Mouse (Mus musculus) retina, postnatal 7 days (tissue): ENCODE measurements at regions not wholly inside any gene's neighbourhood (a gene's known extent, or its start where the extent isn't known, plus 50 kb on each side); places are given as distances from the start of the nearest gene placed in this dataset.
"Not testable (repeated sequence)": the region's sequence is repeated elsewhere in the genome, so short reads cannot be mapped to it uniquely, and the experiment has no call there.

Experiments used
- DNase-seq: peaks from one replicate; pipeline ENCODE4 v3.0.0-alpha.2; 2012; ENCODE audit warnings: low read depth, low spot score

- no peak for DNase-seq
These were observed 100.1 kb upstream of the Ubl3 start for GRCm38 (mm10) chr5:148652525-148653243.

DNA sequence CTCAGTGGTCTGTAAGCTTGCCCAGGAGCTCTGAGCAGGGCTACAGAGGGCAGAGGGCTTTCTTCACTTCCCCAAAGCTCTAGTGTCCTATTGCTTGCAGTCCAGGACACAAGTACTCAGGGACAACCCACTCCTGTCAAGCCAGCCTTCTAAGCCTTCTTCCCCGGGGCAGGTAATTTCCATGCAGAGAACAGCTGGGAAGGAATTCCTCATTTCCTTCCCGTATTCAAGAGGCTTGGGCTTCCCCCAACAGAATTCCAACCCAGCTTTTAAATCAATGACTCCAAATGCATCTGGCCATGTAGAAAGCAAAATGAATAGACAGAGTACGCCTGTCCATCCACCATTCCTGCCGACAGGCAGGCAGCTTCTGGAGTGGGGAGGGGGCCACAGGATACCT lies 99.1 kb upstream of the Ubl3 start:
- no peak for DNase-seq

DNA sequence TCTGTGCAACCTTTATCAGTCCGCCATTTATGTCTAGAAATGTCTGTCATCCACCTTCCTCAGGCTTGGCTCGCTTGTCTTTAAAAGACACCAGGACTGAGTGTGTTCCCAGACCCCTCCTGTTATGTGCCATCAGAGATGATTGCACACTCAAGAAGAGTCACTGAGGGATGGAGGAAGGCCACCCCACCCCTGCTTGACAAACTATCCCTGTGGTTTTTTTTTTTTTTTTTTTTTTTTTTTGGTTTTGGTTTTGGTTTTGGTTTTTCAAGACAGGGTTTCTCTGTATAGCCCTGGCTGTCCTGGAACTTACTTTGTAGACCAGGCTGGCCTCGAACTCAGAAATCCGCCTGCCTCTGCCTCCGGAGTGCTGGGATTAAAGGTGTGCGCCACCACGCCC lies 97.0 kb upstream of the Ubl3 start:
- DNase-seq: not testable (repeated sequence)

GRCm38 (mm10) chr5:148649123-148649522 lies 96.5 kb upstream of the Ubl3 start:
- no peak for DNase-seq

DNA sequence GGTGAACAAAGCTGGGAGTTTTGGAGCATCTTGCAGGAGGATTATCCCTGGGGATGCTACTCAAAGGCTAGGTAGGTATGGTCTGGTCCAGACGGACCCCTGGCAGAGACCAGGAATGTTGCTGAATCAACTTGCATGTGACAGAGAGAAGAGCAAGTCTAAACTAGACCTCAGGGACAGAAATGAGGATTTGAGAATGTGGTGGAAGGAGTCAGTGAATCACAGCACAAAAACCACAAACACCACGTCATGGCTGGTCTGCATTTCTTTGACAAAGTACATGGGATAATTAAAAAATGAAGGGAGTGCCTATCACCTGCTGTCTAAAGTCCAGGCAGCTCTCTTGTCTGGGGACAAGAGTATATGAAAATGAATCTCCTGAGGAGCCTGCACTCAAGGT lies 95.1 kb upstream of the Ubl3 start:
- no peak for DNase-seq

GRCm38 (mm10) chr5:148645772-148646171 lies 93.2 kb upstream of the Ubl3 start:
- no peak for DNase-seq

DNA sequence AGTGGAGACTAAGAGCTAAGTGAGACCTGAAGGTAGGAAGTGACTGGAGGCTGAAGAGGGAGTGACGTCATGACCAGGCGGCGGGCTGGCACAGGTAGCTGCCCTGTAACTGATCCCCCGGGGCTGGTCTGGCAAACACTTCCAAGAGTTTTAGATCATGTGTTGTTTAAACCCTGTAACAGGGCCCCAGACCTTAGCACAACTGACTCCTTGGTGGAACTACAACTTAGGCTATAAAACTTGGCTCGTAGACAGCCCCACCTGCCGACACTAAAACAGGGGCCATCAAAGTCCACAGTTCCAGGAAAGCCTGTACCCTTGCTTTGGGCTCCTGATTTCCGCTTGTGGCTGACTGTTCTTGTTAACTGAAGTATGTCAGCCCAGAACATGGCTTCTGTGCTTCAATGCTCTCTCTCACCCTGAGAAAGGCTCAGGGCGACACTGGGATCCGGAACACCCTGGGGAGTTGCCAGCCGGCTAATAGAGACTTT lies 92.6 kb upstream of the Ubl3 start:
- DNase-seq: no peak

GRCm38 (mm10) chr5:148644345-148644744 lies 91.8 kb upstream of the Ubl3 start:
- DNase-seq: no peak

- no peak for DNase-seq
These were observed 89.2 kb upstream of the Ubl3 start for GRCm38 (mm10) chr5:148641652-148642395.

DNA sequence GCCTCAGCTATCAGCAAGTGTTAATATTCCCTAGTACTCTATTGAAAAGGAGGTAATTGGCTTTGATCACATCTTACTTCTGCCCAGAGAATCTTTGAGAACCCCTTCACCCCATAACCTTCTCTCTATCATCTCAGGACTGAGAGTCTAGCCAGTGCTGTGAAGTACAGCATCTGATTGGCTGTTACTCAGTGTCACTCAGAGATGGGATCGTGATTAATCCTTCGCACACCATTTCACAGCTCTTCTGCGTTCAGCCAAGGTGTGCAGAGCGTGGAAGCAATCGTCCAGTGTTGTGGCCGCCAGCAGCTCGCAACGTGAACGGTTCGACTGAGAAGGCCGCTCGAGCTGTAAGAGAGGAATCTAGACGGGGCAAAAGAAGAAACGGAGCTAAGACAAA lies 87.9 kb upstream of the Ubl3 start:
- DNase-seq: no peak

- no peak for DNase-seq
These were observed 82.3 kb upstream of the Ubl3 start for GRCm38 (mm10) chr5:148634919-148635356.

DNA sequence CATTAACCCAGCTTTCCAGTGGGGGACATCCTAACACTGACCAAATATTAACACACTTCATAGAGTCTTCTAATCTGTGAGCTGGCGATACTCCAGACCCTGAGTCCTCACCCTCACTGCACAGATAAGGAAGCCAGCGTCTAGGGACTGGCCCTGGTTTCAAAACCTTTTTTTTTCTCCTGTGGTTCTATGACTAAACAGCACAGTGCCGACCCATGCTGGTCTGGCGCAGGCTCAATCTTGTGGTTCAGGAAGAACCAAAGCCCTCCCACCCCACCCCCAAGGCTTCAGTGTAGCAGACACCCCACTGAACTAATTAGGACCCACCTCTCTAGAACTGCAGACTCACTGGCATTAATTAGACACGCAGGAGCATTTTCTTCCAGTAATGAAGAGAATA lies 81.4 kb upstream of the Ubl3 start:
- no peak for DNase-seq

- DNase-seq: no peak
These were observed 80.7 kb upstream of the Ubl3 start for GRCm38 (mm10) chr5:148633331-148633730.

GRCm38 (mm10) chr5:148632516-148633170 lies 80.1 kb upstream of the Ubl3 start:
- no peak for DNase-seq

GRCm38 (mm10) chr5:148631566-148631965 lies 79.0 kb upstream of the Ubl3 start:
- DNase-seq: no peak

DNA sequence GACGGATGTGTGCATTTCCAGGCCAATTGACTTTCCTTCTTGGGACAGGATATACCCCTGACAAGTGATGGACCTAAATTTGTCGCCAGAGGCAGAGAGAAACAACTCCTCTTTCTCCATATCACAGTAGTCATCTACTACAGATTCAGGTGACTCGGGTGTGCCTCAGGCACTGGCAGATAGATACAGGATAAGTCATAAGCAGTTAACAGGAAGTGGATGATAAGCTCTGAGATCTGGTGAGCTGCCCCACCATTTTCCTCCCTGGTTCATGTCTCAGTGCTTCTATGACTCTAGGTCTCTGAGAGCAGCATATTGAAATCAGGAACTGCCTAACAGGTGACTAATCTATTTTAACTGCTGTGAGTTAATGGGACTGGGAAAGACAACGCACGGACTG lies 73.4 kb upstream of the Ubl3 start:
- DNase-seq: no peak

- no peak for DNase-seq
These were observed 72.2 kb upstream of the Ubl3 start for GRCm38 (mm10) chr5:148624649-148625405.

DNA sequence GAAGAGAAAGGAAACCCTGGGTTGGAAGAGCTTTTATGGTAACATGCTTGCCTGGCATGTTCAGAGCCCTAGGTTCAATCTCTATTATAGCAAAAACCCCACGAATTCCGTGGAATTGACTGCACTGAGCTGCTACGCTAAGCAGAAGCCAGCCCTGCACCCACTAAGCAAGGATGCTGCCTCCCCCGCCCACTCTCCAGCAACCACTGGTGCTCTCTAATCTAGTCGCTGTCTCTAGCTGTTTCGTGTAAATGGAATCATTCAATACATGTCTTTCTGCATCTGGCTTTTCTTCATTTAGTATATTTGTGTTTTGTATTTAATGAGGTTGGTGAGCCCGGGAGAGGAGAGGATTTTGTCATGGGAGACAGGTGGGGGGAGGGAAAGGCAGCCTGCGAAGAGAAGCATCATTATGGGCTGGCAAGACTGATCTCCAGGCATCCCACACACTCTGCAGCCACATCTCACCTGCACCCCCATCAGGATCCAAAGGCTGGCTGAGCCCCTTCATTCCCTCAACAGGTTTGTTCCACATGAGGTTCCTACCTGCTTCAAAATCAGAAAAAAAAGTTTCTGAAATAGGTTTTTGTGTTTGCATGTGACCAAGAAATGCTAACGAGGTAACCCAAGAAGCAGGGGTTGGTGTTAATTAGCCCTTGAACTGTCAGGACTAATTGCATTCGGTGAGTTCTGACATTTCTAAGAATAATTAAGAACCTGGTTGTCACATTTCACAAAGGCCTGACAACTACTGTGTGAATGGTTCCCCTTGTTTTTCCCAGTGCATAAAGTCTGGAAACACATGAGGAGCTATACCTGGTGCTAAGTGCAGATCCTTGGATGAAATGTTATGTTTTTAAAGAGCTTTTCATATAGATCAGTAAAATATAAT lies 68.6 kb upstream of the Ubl3 start:
- DNase-seq: no peak

DNA sequence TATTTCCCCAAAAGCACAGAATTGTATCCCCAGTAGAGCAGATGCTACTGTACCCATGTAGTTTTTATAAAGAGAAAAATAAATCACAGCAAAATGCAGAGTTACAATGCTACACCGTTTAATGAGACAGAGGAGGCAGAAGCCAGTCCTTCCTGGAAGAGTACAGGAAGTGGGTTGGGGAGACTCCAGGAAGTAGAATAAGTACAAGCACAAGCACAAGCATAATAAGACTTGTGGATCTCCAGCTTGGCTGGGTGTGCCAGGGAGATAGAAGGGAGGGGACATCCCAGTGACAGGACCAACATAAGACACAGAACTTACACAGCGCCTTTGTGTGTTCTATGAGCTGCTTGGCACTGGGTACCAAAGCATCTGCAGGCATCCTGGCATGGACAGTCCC lies 67.3 kb upstream of the Ubl3 start:
- DNase-seq: no peak

DNA sequence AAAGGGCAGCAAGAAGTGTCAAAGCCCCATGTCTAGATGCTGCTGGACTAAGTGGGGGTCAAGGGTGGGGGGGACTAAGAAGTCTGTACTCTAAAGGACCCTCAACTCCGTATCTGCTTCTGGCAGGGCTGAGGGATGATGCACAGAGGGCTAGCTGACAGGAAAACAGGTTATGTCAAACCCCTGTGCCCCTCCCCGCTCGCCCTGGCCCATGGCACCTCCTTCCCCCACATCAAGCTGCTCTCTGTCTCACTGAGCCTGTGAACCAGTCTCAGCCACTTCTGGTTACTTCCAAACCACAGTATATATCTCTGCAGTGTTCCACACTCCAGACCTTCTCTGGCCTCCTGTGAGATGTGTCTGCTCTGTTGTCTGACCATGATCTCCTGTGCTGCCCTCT lies 63.8 kb upstream of the Ubl3 start:
- no peak for DNase-seq
